Mouse (Mus musculus): ENCODE measurements around the gene Psen1.

Gene Psen1

GRCm38 (mm10) chr12:83781204-83781603, 93.3 kb downstream of the Psen1 start:
- no peak for DNase-seq

GRCm38 (mm10) chr12:83781640-83782278, 93.8 kb downstream of the Psen1 start:
- DNase-seq: no peak

DNA sequence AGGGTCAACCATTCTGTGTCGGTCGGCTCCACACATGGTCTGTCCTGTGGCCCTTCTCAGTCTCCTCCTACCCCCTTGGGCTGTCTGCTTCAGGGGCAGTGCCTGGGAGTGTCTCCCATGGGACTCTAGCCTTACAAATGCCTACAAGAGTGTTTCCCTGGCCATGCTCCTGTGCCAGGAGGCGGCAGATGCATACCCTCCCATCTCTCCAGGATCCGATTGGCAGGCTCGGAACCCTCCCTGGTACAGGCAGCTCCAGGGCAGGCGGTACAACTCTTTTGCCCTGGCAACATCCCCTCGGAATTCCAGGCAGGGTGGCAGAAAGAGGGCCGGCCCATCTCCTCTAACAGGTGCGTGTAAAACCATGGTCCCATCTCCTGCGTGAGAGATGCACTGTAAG, 94.7 kb downstream of the Psen1 start:
- DNase-seq: no peak
